Mouse (Mus musculus): ENCODE measurements at regions not wholly inside any gene's neighbourhood (a gene's known extent, or its start where the extent isn't known, plus 50 kb on each side); places are given as distances from the start of the nearest gene placed in this dataset.
A peak's percentile ranks its signal among the peaks of the same experiment; 100 is the strongest.

DNA sequence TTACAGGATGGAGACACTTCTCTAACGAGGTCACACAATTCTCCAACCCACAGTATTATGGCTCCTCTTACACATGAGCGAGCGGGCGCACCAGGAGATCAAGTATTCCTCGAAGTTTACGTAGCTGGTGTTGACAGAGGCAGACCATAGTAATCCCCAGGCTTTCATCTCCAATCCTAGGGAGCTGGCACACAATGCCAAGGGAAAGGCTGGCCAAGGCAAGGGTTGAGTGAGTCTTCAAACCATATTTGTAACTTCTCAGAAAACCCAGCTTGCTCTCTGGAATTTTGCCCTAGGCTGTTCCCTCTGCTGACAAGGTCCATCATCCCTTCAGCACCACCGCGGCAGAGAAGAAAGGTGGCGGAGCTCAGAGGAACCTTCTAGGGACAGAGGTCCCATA, 94.0 kb downstream of the Hes1 start:
- DNase-seq (ENCODE audit: low spot score in 2 of 2), result no peak

DNA sequence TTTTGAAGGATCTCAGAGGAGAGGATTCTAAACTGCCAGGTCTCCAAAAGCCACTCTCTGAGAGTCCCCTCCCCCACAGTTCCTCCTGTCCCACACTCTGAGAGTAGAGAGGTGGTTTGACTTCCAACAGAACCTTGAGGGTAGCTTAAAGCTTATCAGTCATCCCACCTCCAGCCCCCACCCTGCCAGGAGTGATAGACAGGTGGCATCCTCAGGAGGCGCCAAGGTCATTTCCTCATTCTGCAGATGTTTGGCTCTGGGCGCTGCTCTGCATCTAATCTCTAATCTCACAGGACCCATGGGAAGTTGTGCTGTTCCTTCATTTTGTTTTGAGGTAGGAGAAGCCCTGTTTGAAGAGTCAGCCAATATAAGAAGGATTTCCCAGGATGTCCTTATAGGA, 96.2 kb downstream of the Hes1 start:
- DNase-seq (ENCODE audit: low spot score in 2 of 2), result no peak

DNA sequence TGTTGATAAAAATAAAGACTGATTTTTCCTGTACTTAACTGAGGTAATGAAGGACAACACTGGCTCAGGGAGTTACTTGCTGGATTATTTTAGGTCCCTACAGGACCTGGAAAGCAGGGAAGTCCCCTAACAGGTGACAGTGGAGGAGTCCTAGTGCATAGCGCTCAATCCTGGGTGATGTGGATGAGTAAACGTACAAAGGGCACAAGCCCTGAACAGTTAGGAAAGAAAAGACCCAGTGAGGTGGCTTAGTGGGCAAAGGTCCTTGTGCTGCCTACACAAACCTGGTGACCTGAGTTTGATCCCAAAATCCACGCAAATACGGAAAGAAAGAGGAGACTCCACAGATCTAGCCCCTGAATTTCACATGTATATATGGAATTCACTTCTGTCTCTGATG, 99.1 kb downstream of the Hes1 start:
- no peak for DNase-seq (ENCODE audit: low spot score in 2 of 2)

GRCm38 (mm10) chr16:30165667-30166180, 101.5 kb downstream of the Hes1 start:
- no peak for DNase-seq (ENCODE audit: low spot score in 2 of 2)

DNA sequence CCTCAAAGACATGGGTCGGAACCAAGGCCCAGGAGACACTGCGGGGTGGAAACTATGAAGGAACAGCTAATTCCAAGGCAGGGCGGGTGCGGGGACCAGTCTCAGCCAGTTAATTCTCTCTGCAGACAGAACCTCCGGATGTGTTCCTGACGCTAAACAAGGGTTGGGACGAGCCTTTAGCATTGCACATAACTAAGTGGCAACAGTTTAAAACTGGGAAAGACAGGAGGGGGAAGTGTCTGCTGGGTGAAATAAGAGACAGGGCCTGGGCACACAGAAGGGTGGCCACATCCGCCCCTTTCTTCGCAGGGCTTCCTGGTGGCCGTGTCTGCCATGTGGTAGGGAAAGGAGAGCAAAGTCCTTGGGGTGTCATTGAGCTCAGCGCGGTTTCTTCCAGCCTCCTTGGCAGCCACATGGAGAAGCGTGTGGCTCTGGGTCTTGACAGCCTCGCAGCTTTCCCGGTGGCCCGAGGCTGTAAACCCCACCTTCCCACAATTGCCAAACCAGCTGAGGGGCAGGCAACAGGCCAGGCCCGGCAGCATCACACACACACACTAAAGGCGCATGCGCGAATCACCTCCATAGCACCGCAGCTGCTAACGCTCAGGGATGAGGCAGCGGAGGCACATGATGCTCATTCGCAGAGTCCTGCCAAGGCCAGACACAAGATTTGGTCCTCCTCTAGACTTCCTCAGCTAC, 95.8 kb downstream of the Cpn2 start:
- peak; percentile 47 to 66 for DNase-seq (ENCODE audit: low spot score in 2 of 2)

DNA sequence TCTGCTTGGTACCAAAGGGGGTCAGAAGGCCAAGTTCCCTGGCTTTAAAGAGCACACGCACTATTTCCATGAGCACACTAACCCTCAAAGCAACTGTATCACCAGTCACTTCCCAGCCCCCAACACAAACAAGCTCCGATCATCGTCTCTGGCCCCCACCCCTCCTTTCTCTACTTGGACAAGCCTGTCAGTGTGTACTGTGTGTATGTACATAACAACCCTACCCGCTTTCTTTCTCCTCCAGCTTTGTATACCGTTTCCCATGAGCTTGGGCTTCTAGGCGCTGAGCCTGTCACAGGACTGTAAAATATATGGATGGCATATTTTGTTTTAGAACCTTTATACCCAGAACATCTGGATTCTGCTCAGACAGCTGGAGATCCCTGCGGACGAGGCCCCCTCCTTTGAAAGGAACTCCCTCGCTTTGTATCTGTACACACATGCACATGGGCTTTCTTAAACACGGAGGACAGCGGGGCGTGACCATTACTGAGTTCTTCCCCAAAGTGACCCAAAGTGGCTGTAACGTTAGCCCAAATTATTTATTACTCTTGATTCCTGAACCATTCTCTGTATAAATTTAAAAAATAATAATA, 95.1 kb downstream of the Cpn2 start:
- DNase-seq (ENCODE audit: low spot score in 2 of 2), result no peak

DNA sequence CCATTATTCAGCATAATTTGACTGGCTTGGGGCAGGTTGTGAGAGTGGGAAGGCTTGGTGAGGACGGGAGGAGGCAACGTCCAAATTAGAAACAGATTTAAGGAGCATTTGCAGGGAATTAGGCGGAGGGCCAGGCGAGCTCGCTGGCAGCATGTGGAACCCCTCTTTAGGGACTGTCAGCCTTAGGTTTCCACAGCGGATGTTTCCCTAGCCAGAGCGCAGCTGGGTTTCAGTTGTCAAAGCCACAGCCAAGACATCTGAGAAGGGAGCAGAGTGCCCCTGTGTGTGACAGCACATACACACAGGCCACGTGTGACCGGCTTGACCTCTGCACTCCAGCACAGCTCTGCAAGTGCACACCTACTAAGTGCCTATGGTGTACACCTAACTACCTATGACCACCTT, 94.5 kb downstream of the Cpn2 start:
- DNase-seq (ENCODE audit: low spot score in 2 of 2), result peak in 1 of 2 experiments; percentile 65

DNA sequence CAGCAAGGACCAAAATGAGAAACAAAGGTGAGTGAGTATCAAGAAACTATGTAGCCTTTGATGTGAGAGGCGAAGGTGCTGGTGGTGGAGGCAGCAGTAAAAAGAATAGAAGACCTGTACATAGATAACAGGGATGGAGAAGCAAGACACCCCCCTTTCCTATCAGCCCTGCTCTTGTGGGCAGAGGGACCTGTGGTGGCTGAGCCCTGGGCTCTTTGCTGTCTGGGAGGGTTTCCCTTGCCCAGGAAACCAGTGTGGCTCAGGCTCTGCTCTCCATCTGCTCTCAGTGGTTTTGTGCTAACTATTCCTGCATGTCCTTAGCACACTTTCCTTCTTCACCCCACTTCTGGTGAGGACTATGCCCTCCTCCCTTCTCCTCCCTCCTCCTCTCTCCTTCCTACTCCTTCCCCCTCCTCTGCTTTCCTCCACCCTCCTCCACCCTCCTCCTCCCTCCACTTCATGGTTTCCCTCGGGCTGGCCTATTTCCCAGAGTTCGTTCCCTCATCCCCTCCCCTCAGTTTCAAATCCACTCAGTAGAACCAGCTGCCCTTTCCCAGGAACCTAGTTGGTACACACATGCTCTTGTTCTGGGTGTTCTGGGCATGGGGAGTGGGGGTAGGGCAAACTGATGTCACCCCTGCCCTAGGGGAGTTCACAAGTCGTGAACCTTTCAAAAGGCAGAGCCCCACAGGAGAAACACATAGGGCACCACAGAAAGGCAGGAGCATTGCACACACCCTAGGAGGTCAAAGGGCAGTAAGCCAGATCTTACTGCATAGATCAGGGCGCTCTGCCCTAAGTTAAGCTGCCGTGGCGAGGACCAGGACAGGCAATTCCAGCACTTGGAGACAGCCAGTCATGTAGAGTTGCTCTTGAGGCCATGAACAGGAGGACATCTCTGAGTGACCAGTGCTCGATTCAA, 93.1 kb downstream of the Cpn2 start:
- no peak for DNase-seq (ENCODE audit: low spot score in 2 of 2)

- DNase-seq (ENCODE audit: low spot score in 2 of 2), result no peak
Observed at GRCm38 (mm10) chr16:30176306-30176705, 91.0 kb downstream of the Cpn2 start.

- no peak for DNase-seq (ENCODE audit: low spot score in 2 of 2)
Observed at GRCm38 (mm10) chr16:30177769-30178168, 89.5 kb downstream of the Cpn2 start.

DNA sequence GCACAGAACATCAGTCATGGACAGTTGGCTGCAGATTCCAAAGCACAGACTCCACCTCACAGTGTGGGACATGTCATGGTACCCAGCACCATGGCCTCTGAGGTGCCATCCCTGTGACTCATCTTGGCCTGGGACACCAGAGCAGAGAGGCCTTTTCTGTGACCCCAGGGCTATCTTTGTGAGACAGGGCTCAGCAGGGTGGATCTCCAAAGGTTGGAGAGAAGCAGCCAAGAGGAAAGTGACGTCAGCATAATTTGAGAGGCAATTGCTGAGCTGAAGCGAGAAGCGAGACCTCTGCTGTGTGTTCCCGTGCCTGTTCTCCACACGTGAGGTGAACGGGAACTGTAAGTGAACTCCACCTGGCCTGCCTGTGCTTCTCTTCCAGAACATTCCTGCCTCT, 88.7 kb downstream of the Cpn2 start:
- no peak for DNase-seq (ENCODE audit: low spot score in 2 of 2)

DNA sequence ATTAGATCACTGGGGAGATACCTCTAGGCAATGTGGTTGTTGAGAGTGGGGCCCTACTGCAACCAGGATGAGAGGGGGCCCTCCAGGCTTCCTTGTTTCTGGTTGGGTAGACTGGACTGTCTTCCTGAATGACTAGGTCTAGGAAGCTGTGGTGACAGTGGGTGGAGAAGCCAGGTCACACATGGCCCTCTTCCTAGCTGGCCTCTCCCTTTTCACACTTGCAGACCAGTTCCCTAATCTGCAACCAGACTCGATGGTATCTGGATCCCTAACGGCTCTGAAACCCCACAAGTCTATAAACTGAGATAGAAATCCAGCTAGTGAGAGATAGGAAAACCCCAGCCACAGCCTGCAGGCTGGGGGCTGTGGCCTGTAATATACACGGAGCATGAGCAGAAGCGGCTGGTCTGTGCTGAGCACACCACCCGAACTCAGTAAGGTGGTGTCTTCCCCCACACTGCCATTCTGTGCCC, 87.8 kb downstream of the Cpn2 start:
- DNase-seq (ENCODE audit: low spot score in 2 of 2), result no peak

DNA sequence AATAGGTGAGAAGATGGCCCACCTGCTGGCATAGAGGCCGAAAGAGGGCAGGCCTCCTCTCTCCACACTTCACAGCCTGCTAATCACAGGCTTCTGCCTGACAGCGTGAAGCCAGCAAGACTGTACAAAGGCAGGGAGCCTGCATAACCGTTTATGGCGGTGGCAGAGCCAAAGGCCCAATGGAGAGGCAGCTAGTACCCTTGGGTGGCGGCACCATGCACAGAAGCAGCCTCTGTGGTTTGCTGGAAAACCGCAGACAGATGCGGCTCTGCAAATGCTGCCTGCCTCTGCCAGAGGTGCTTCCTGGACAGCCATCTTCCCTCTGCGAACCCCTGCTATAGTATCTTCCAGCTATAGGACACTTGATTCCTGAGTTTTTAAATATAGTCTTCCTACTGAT, 86.2 kb downstream of the Cpn2 start:
- no peak for DNase-seq (ENCODE audit: low spot score in 2 of 2)

GRCm38 (mm10) chr16:30184591-30185265, 82.6 kb downstream of the Cpn2 start:
- DNase-seq (ENCODE audit: low spot score in 2 of 2), result peak in 1 of 2 experiments; percentile 81

- no peak for DNase-seq (ENCODE audit: low spot score in 2 of 2)
Observed at GRCm38 (mm10) chr16:30185707-30186106, 81.6 kb downstream of the Cpn2 start.

DNA sequence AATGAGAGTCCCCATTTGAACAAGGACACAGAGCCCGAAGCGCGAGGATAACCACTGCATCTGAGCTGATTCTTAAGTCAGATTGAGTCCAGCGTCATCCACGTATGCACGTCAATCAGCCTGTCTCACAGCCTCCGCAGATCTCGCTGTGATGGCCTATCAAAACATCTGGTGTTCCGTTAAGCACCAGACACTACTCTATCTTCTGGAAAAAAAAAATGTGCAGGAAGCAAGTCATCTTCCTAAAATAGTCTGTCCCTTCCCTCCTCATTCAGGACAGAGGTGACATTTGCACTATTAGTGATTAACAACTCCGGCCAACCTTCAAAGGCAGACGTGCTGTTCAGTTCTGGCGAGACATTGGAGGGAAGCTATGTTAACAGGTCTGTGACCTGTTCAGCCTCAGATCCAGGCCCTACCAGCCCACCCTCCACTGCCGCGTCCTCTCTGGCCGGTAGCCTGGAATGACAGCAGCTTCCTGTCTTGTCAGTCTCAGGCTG, 81.0 kb downstream of the Cpn2 start:
- DNase-seq (ENCODE audit: low spot score in 2 of 2), result no peak

GRCm38 (mm10) chr16:30186701-30187270, 80.5 kb downstream of the Cpn2 start:
- DNase-seq (ENCODE audit: low spot score in 2 of 2), result peak in 1 of 2 experiments; percentile 54

- no peak for DNase-seq (ENCODE audit: low spot score in 2 of 2)
Observed at GRCm38 (mm10) chr16:30187400-30187799, 79.9 kb downstream of the Cpn2 start.

- DNase-seq (ENCODE audit: low spot score in 2 of 2), result peak; percentile 91 to 96
Observed at GRCm38 (mm10) chr16:30187907-30188414, 79.3 kb downstream of the Cpn2 start.

DNA sequence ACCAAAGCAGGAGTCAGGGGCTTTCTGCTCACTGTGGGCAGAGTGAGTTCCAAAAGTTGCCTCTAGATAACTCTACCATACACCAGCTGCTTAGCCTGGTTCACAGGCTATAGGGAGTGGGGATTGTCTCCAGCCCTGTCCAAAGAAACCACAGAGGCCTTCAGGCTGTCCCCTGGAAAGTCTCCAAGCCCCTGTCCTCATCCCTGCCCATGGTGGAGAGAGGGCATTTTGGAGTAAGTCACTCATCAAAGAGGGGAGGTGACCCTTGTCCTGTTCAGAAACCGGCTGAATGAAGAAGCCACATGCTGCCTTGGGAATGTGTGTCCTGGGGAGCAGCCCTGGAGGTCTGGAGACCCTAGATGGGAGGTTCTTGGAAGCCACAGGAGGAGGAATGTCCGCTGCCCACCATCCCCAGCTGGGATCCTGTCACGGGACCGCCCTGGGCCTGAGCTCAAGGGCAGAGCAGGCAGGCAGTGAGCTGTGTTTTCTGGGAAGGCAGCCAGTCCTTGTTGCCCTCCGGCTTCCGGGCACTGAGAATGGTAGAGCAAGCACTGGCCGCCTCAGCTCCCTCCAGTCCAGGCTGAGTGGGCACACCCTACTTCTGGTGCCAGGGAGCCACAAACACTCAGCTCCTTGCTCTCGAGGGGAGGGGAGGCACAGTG, 78.4 kb downstream of the Cpn2 start:
- no peak for DNase-seq (ENCODE audit: low spot score in 2 of 2)

All from urinary bladder, postnatal 36 days (tissue).